Mouse (Mus musculus): Measurements from ENCODE around the gene Gss.
"Not testable (repeated sequence)": the region's sequence is repeated elsewhere in the genome, so short reads cannot be mapped to it uniquely, and the experiment has no call there.

The Gss gene

GRCm38 (mm10) chr2:155616971-155617370 is 24.4 kb upstream of the Gss start:
- DNase-seq (ENCODE audit: low spot score) = no peak

- no peak for DNase-seq (ENCODE audit: low spot score)
Measured at GRCm38 (mm10) chr2:155613953-155614352, 21.3 kb upstream of the Gss start.

- peak; percentile 76 for DNase-seq (ENCODE audit: low spot score)
Measured at GRCm38 (mm10) chr2:155613326-155613755, 20.7 kb upstream of the Gss start.

GRCm38 (mm10) chr2:155611834-155612550 is 19.4 kb upstream of the Gss start:
- no peak for DNase-seq (ENCODE audit: low spot score)

GRCm38 (mm10) chr2:155610978-155611377 is 18.4 kb upstream of the Gss start, which contains the start of gene Myh7b:
Gene Myh7b (plus strand): TSS chr2:155611212.
- DNase-seq (ENCODE audit: low spot score) = no peak

GRCm38 (mm10) chr2:155606360-155606759 is 13.8 kb upstream of the Gss start:
- no peak for DNase-seq (ENCODE audit: low spot score)

GRCm38 (mm10) chr2:155605236-155605589 is 12.6 kb upstream of the Gss start:
- not testable (repeated sequence) for DNase-seq (ENCODE audit: low spot score)

- no peak for DNase-seq (ENCODE audit: low spot score)
Measured at GRCm38 (mm10) chr2:155604560-155605235, 12.1 kb upstream of the Gss start.

- no peak for DNase-seq (ENCODE audit: low spot score)
Measured at GRCm38 (mm10) chr2:155603707-155604106, 11.1 kb upstream of the Gss start.

GRCm38 (mm10) chr2:155595516-155595915 is 2.9 kb upstream of the Gss start:
- no peak for DNase-seq (ENCODE audit: low spot score)

- DNase-seq (ENCODE audit: low spot score) = no peak
Measured at GRCm38 (mm10) chr2:155592854-155593283, 259 bp upstream of the Gss start.

GRCm38 (mm10) chr2:155591676-155592075 is 934 bp downstream of the Gss start:
- no peak for DNase-seq (ENCODE audit: low spot score)

GRCm38 (mm10) chr2:155590876-155591275 is 1.7 kb downstream of the Gss start:
- no peak for DNase-seq (ENCODE audit: low spot score)

GRCm38 (mm10) chr2:155589521-155589920 is 3.1 kb downstream of the Gss start:
- DNase-seq (ENCODE audit: low spot score) = no peak

- no peak for DNase-seq (ENCODE audit: low spot score)
Measured at GRCm38 (mm10) chr2:155588136-155588535, 4.5 kb downstream of the Gss start.

GRCm38 (mm10) chr2:155585486-155585885 is 7.1 kb downstream of the Gss start:
- peak; percentile 45 for DNase-seq (ENCODE audit: low spot score)

- no peak for DNase-seq (ENCODE audit: low spot score)
Measured at GRCm38 (mm10) chr2:155585082-155585481, 7.5 kb downstream of the Gss start.

GRCm38 (mm10) chr2:155583927-155584530 is 8.6 kb downstream of the Gss start:
- DNase-seq (ENCODE audit: low spot score) = peak; percentile 75

GRCm38 (mm10) chr2:155582996-155583395 is 9.6 kb downstream of the Gss start:
- DNase-seq (ENCODE audit: low spot score) = no peak

GRCm38 (mm10) chr2:155582384-155582995 is 10.1 kb downstream of the Gss start:
- no peak for DNase-seq (ENCODE audit: low spot score)

GRCm38 (mm10) chr2:155580331-155580730 is 12.3 kb downstream of the Gss start:
- no peak for DNase-seq (ENCODE audit: low spot score)

- DNase-seq (ENCODE audit: low spot score) = no peak
Measured at GRCm38 (mm10) chr2:155576656-155577055, 16.0 kb downstream of the Gss start.

GRCm38 (mm10) chr2:155574700-155575099 is 17.9 kb downstream of the Gss start:
- DNase-seq (ENCODE audit: low spot score) = no peak
